Mouse (Mus musculus) layer of hippocampus, postnatal 14 days (tissue): ENCODE data around the gene Elmsan1. TPM values are rescaled to one million over a fixed set of nuclear protein-coding genes. Genes with fewer than 3 reads are reported as not detected.

Experiments
- DNase-seq, 2 experiments: peaks; one replicate each; pipeline ENCODE4 v3.0.0; 2021 to 2022; ENCODE audit warnings: low spot score in 2 of 2, mixed read lengths in 1 of 2
- total RNA-seq, 2 experiments: library from RNA; stranded (reverse); gene quantifications; 2 replicates each; pipeline ENCODE4 v1.2.3; 2021

Elmsan1 gene
- total RNA-seq, 2 experiments from 2014 or later = 17.0 to 18.1 TPM

DNA sequence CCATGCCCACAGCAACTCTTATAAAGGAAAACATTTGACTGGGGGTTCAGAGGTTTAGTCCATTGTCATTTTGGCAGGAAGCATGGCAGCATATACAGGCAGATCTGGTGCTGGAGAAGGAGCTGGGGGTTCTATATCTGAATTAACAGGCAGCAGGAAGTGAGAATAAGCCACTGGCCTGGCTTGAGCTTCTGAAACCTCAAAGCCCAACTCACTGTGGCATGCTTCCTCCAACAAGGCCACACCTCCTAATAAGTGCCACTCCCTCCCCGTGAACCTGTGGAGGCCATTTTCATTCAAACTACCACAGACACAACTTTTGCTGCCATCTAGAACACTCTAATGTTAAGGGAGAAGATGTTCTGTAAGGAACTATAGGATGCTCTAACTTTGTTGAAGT, 111.0 kb downstream of the Elmsan1 start:
- no peak for DNase-seq

GRCm38 (mm10) chr12:84107012-84107411, 111.7 kb downstream of the Elmsan1 start:
- no peak for DNase-seq

- no peak for DNase-seq
Measured at GRCm38 (mm10) chr12:84101493-84101845, 117.2 kb downstream of the Elmsan1 start.

DNA sequence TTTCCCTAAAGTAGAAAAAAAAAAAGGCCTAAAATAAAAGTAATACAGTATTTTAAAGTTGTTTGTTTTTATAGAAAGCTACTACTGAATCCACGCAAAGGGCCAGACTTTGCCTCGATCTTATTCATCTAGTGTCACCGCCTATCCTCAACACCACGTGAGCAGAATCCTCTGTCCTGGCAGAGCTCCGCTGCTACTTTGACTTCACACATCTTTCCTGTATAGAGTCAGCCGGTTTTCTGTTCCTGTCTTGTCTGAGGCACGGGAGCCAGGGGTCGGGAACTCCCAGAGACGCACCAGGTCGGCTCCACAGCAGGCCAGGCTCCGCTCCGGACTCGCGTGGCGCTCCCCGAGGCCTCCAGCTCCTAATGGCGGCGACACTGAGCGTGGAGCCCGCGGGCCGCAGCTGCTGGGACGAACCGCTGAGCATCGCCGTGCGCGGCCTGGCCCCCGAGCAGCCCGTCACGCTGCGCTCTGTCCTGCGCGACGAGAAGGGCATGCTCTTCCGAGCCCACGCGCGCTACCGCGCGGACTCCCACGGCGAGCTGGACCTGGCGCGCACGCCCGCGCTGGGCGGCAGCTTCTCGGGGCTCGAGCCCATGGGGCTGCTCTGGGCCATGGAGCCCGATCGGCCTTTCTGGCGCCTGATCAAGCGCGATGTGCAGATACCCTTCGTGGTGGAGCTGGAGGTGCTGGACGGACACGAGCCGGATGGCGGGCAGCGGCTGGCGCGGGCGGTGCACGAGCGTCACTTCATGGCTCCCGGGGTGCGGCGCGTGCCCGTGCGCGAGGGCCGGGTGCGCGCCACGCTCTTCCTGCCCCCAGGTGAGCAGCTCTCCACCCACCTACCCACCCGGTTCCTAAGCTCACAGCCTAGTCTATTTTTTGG, 117.8 kb downstream of the Elmsan1 start, which contains the start of gene Acot6:
Gene Acot6 (plus strand): TSS at position 51 of the 889 bp plus-strand sequence.
- peak; percentile 27 to 55 for DNase-seq

- no peak for DNase-seq
Measured at GRCm38 (mm10) chr12:84100071-84100470, 118.6 kb downstream of the Elmsan1 start.

- DNase-seq = no peak
Measured at GRCm38 (mm10) chr12:84099605-84100004, 119.1 kb downstream of the Elmsan1 start.

Other genes starting within 250 kb of the Elmsan1 start
- gene Heatr4, start 234.0 kb downstream of the Elmsan1 start, total RNA-seq = under 1 TPM in 1 of 2 experiments, not detected in 1; 0.12 TPM
- 10 to 100 TPM; 15.0 to 15.3 TPM for gene Acot2, start 231.0 kb downstream of the Elmsan1 start, total RNA-seq
- 10 to 100 TPM; 20.7 to 23.9 TPM for gene Acot1, start 209.4 kb downstream of the Elmsan1 start, total RNA-seq
- 1 to 10 TPM; 2.2 to 4.4 TPM for gene Acot4, start 180.5 kb downstream of the Elmsan1 start, total RNA-seq
- not detected for gene Gm49366, start 179.9 kb downstream of the Elmsan1 start, total RNA-seq
- gene Acot3, start 166.7 kb downstream of the Elmsan1 start, total RNA-seq = 1 to 10 TPM; 1.2 to 1.8 TPM
- 1 to 10 TPM; 6.2 to 6.5 TPM for gene Acot5, start 149.6 kb downstream of the Elmsan1 start, total RNA-seq
- gene Acot6, start 118.2 kb downstream of the Elmsan1 start, total RNA-seq = 1 to 10 TPM; 4.7 to 5.0 TPM
- gene Dnal1, start 104.5 kb downstream of the Elmsan1 start, total RNA-seq = 100 to 1,000 TPM in 1 of 2 experiments, 10 to 100 TPM in 1; 94.3 to 102 TPM
- 1 to 10 TPM; 3.3 to 4.5 TPM for gene Pnma1, start 70.4 kb downstream of the Elmsan1 start, total RNA-seq
- gene Ptgr2, start 66.4 kb upstream of the Elmsan1 start, total RNA-seq = 10 to 100 TPM; 38.9 to 39.4 TPM
- gene Zfp410, start 98.0 kb upstream of the Elmsan1 start, total RNA-seq = 10 to 100 TPM; 35.9 to 39.0 TPM
- 10 to 100 TPM; 22.9 to 23.6 TPM for gene Coq6, start 142.8 kb upstream of the Elmsan1 start, total RNA-seq
- 1 to 10 TPM; 9.6 to 9.7 TPM for gene Fam161b, start 143.0 kb upstream of the Elmsan1 start, total RNA-seq
- gene Entpd5, start 190.1 kb upstream of the Elmsan1 start, total RNA-seq = 10 to 100 TPM; 24.9 to 26.3 TPM
- 1 to 10 TPM; 7.1 to 8.3 TPM for gene Bbof1, start 190.2 kb upstream of the Elmsan1 start, total RNA-seq
- 10 to 100 TPM; 12.1 to 12.2 TPM for gene Rnf113a2, start 198.3 kb upstream of the Elmsan1 start, total RNA-seq
- 10 to 100 TPM; 45.5 to 51.4 TPM for gene Aldh6a1, start 232.1 kb upstream of the Elmsan1 start, total RNA-seq
- gene Lin52, start 232.5 kb upstream of the Elmsan1 start, total RNA-seq = 10 to 100 TPM; 17.4 to 20.3 TPM